Mouse (Mus musculus): ENCODE results near the gene Egfem1.

DNA sequence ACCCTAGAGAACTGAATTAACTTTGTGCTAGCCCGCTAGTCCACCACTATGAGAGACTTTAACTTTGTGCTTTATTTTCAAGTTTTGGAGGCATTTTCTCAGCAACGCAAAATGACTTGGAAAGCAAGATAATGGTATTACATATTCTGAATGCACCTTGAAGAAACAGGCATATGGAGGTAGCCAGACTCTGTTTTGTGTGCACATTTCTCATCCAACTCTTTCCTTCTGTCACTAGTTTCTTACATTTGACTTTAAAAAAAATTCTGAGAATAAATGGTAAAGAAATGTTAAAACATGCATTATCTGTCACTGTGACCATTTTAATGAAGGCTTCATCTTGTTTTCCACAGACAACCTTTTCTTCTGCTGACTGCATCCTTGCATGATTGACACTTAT, 339.8 kb downstream of the Egfem1 start:
- TF ChIP-seq CTCF (IDR thresholded peaks at IDR 0.05; ENCODE audit: extremely low read depth, insufficient read depth, low read length) (no peak), POLR2A (IDR thresholded peaks at IDR 0.05; ENCODE audit: extremely low read depth, insufficient read depth, low read length) (no peak)

All from cortical plate, adult 2 months (tissue).